Mouse (Mus musculus): ENCODE results near the gene Tesmin. TPM values are rescaled to one million over a fixed set of nuclear protein-coding genes. Genes with fewer than 3 reads are reported as not detected.

Gene Tesmin
- polyA plus RNA-seq, 1 experiment from 2014 or later: 0.51 TPM

GRCm38 (mm10) chr19:3378614-3379013 lies 10.0 kb upstream of the Tesmin start:
- Histone ChIP-seq H3K4me2 (ENCODE audit: low read depth, low read length) (no peak overlapping the region), H3K4me3 (ENCODE audit: low read length) (no peak overlapping the region), H3K36me3 (ENCODE audit: control insufficient read depth, insufficient read depth, low read length) (peaks cover 15% of the 10 kb centered on the region), H3K9me3 (ENCODE audit: control insufficient read depth, low read length) (no peaks in the 10 kb centered on the region), H3K27ac (ENCODE audit: low read length) (no peak overlapping the region), H3K4me1 (replicated peaks; ENCODE audit: control insufficient read depth, insufficient read depth, low read length) (no peaks in the 10 kb centered on the region), H3K9ac (ENCODE audit: low read length) (no peak overlapping the region), H3K27me3 (ENCODE audit: control insufficient read depth, insufficient read depth, low read depth, low read length) (no peaks in the 10 kb centered on the region)
- ATAC-seq (ENCODE audit: low read depth): no peak
- WGBS: 92% methylated on average over 3 of the region's 3 CpGs

GRCm38 (mm10) chr19:3388061-3388460 lies 596 bp upstream of the Tesmin start:
- no peaks in the 10 kb centered on the region for H3K27me3 ChIP-seq (ENCODE audit: control insufficient read depth, insufficient read depth, low read depth, low read length)
- peaks cover 6% of the 10 kb centered on the region for H3K4me1 ChIP-seq (replicated peaks; ENCODE audit: control insufficient read depth, insufficient read depth, low read length)
- 0 out of 2 replicates have a peak, but pooled peaks cover 6% of the 10 kb centered on the region for H3K36me3 ChIP-seq (ENCODE audit: control insufficient read depth, insufficient read depth, low read length)
- no peak overlapping the region for H3K27ac ChIP-seq (ENCODE audit: low read length)
- no peak overlapping the region for H3K9ac ChIP-seq (ENCODE audit: low read length)
- H3K4me3 ChIP-seq (ENCODE audit: low read length): no peak overlapping the region
- no peak for ATAC-seq (ENCODE audit: low read depth)
- no peak overlapping the region for H3K4me2 ChIP-seq (ENCODE audit: low read depth, low read length)
- peaks cover 4% of the 10 kb centered on the region; the same call in 1 of the 2 replicates for H3K9me3 ChIP-seq (ENCODE audit: control insufficient read depth, low read length)
- WGBS: 65% methylated on average over 6 of the region's 6 CpGs

- 0 out of 2 replicates have a peak, but pooled peaks cover 4% of the 10 kb centered on the region for H3K36me3 ChIP-seq (ENCODE audit: control insufficient read depth, insufficient read depth, low read length)
- peaks cover 6% of the 10 kb centered on the region for H3K4me1 ChIP-seq (replicated peaks; ENCODE audit: control insufficient read depth, insufficient read depth, low read length)
- WGBS: 1% methylated on average over 39 of the region's 43 CpGs
- no peaks in the 10 kb centered on the region for H3K27me3 ChIP-seq (ENCODE audit: control insufficient read depth, insufficient read depth, low read depth, low read length)
- peak overlapping the region; percentile 68 for H3K9ac ChIP-seq (ENCODE audit: low read length)
- H3K27ac ChIP-seq (ENCODE audit: low read length): no peak overlapping the region
- ATAC-seq (ENCODE audit: low read depth): peak; percentile 96
- H3K4me3 ChIP-seq (ENCODE audit: low read length): peak overlapping the region; percentile 54
- peak overlapping the region; percentile 97 for H3K4me2 ChIP-seq (ENCODE audit: low read depth, low read length)
- peaks cover 4% of the 10 kb centered on the region; the same call in 1 of the 2 replicates for H3K9me3 ChIP-seq (ENCODE audit: control insufficient read depth, low read length)
These were observed 432 bp downstream of the Tesmin start for GRCm38 (mm10) chr19:3389089-3389488.

- no peak overlapping the region for H3K27ac ChIP-seq (ENCODE audit: low read length)
- H3K4me3 ChIP-seq (ENCODE audit: low read length): no peak overlapping the region
- no peaks in the 10 kb centered on the region for H3K27me3 ChIP-seq (ENCODE audit: control insufficient read depth, insufficient read depth, low read depth, low read length)
- peaks cover 4% of the 10 kb centered on the region; the same call in 1 of the 2 replicates for H3K9me3 ChIP-seq (ENCODE audit: control insufficient read depth, low read length)
- peaks cover 6% of the 10 kb centered on the region for H3K4me1 ChIP-seq (replicated peaks; ENCODE audit: control insufficient read depth, insufficient read depth, low read length)
- no peaks in the 10 kb centered on the region for H3K36me3 ChIP-seq (ENCODE audit: control insufficient read depth, insufficient read depth, low read length)
- H3K4me2 ChIP-seq (ENCODE audit: low read depth, low read length): no peak overlapping the region
- ATAC-seq (ENCODE audit: low read depth): no peak
- no peak overlapping the region for H3K9ac ChIP-seq (ENCODE audit: low read length)
- WGBS: 36% methylated on average over 1 of the region's 1 CpGs
These were observed 3.7 kb downstream of the Tesmin start for GRCm38 (mm10) chr19:3392384-3392783.

GRCm38 (mm10) chr19:3394216-3394615 lies 5.6 kb downstream of the Tesmin start:
- Histone ChIP-seq H3K4me2 (ENCODE audit: low read depth, low read length) (no peak overlapping the region), H3K4me1 (replicated peaks; ENCODE audit: control insufficient read depth, insufficient read depth, low read length) (peaks cover 2% of the 10 kb centered on the region; the same call in 1 of the 2 replicates), H3K27me3 (ENCODE audit: control insufficient read depth, insufficient read depth, low read depth, low read length) (no peaks in the 10 kb centered on the region), H3K9me3 (ENCODE audit: control insufficient read depth, low read length) (peaks cover 4% of the 10 kb centered on the region; the same call in 1 of the 2 replicates), H3K27ac (ENCODE audit: low read length) (no peak overlapping the region), H3K9ac (ENCODE audit: low read length) (no peak overlapping the region), H3K4me3 (ENCODE audit: low read length) (no peak overlapping the region), H3K36me3 (ENCODE audit: control insufficient read depth, insufficient read depth, low read length) (no peaks in the 10 kb centered on the region)
- no peak for ATAC-seq (ENCODE audit: low read depth)
- WGBS: 74% methylated on average over 3 of the region's 3 CpGs

GRCm38 (mm10) chr19:3400057-3400456 lies 11.4 kb downstream of the Tesmin start:
- H3K4me2 ChIP-seq (ENCODE audit: low read depth, low read length): no peak overlapping the region
- no peaks in the 10 kb centered on the region for H3K9me3 ChIP-seq (ENCODE audit: control insufficient read depth, low read length)
- H3K4me3 ChIP-seq (ENCODE audit: low read length): no peak overlapping the region
- no peak overlapping the region for H3K9ac ChIP-seq (ENCODE audit: low read length)
- no peaks in the 10 kb centered on the region for H3K27me3 ChIP-seq (ENCODE audit: control insufficient read depth, insufficient read depth, low read depth, low read length)
- no peaks in the 10 kb centered on the region for H3K36me3 ChIP-seq (ENCODE audit: control insufficient read depth, insufficient read depth, low read length)
- no peak for ATAC-seq (ENCODE audit: low read depth)
- WGBS: 81% methylated on average over 4 of the region's 4 CpGs
- no peaks in the 10 kb centered on the region for H3K4me1 ChIP-seq (replicated peaks; ENCODE audit: control insufficient read depth, insufficient read depth, low read length)
- no peak overlapping the region for H3K27ac ChIP-seq (ENCODE audit: low read length)

- no peak overlapping the region for H3K4me2 ChIP-seq (ENCODE audit: low read depth, low read length)
- H3K27ac ChIP-seq (ENCODE audit: low read length): no peak overlapping the region
- H3K4me1 ChIP-seq (replicated peaks; ENCODE audit: control insufficient read depth, insufficient read depth, low read length): no peaks in the 10 kb centered on the region
- ATAC-seq (ENCODE audit: low read depth): no peak
- H3K27me3 ChIP-seq (ENCODE audit: control insufficient read depth, insufficient read depth, low read depth, low read length): no peaks in the 10 kb centered on the region
- no peaks in the 10 kb centered on the region for H3K36me3 ChIP-seq (ENCODE audit: control insufficient read depth, insufficient read depth, low read length)
- H3K4me3 ChIP-seq (ENCODE audit: low read length): no peak overlapping the region
- H3K9ac ChIP-seq (ENCODE audit: low read length): no peak overlapping the region
- WGBS: 72% methylated on average over 7 of the region's 7 CpGs
- H3K9me3 ChIP-seq (ENCODE audit: control insufficient read depth, low read length): no peaks in the 10 kb centered on the region
These were observed 12.8 kb downstream of the Tesmin start for GRCm38 (mm10) chr19:3401504-3401903.

GRCm38 (mm10) chr19:3401943-3402342 lies 13.3 kb downstream of the Tesmin start:
- no peaks in the 10 kb centered on the region for H3K4me1 ChIP-seq (replicated peaks; ENCODE audit: control insufficient read depth, insufficient read depth, low read length)
- no peak overlapping the region for H3K9ac ChIP-seq (ENCODE audit: low read length)
- ATAC-seq (ENCODE audit: low read depth): no peak
- no peak overlapping the region for H3K4me3 ChIP-seq (ENCODE audit: low read length)
- H3K36me3 ChIP-seq (ENCODE audit: control insufficient read depth, insufficient read depth, low read length): no peaks in the 10 kb centered on the region
- no peak overlapping the region for H3K27ac ChIP-seq (ENCODE audit: low read length)
- no peaks in the 10 kb centered on the region for H3K27me3 ChIP-seq (ENCODE audit: control insufficient read depth, insufficient read depth, low read depth, low read length)
- no peak overlapping the region for H3K4me2 ChIP-seq (ENCODE audit: low read depth, low read length)
- no peaks in the 10 kb centered on the region for H3K9me3 ChIP-seq (ENCODE audit: control insufficient read depth, low read length)
- 43% methylated on average over 7 of the region's 7 CpGs for WGBS

- Histone ChIP-seq H3K4me3 (ENCODE audit: low read length) (no peak overlapping the region), H3K9ac (ENCODE audit: low read length) (no peak overlapping the region), H3K27me3 (ENCODE audit: control insufficient read depth, insufficient read depth, low read depth, low read length) (no peaks in the 10 kb centered on the region), H3K27ac (ENCODE audit: low read length) (no peak overlapping the region), H3K4me1 (replicated peaks; ENCODE audit: control insufficient read depth, insufficient read depth, low read length) (no peaks in the 10 kb centered on the region), H3K36me3 (ENCODE audit: control insufficient read depth, insufficient read depth, low read length) (no peaks in the 10 kb centered on the region), H3K4me2 (ENCODE audit: low read depth, low read length) (no peak overlapping the region), H3K9me3 (ENCODE audit: control insufficient read depth, low read length) (no peaks in the 10 kb centered on the region)
- no peak for ATAC-seq (ENCODE audit: low read depth)
- WGBS: 75% methylated on average over 6 of the region's 6 CpGs
These were observed 13.7 kb downstream of the Tesmin start for GRCm38 (mm10) chr19:3402390-3402789.

- no peak overlapping the region for H3K4me3 ChIP-seq (ENCODE audit: low read length)
- H3K9me3 ChIP-seq (ENCODE audit: control insufficient read depth, low read length): no peaks in the 10 kb centered on the region
- no peak for ATAC-seq (ENCODE audit: low read depth)
- H3K4me2 ChIP-seq (ENCODE audit: low read depth, low read length): no peak overlapping the region
- H3K4me1 ChIP-seq (replicated peaks; ENCODE audit: control insufficient read depth, insufficient read depth, low read length): no peaks in the 10 kb centered on the region
- no peaks in the 10 kb centered on the region for H3K36me3 ChIP-seq (ENCODE audit: control insufficient read depth, insufficient read depth, low read length)
- no peak overlapping the region for H3K9ac ChIP-seq (ENCODE audit: low read length)
- H3K27ac ChIP-seq (ENCODE audit: low read length): no peak overlapping the region
- whole genome bisulfite sequencing: 78% methylated on average over 7 of the region's 7 CpGs
- no peaks in the 10 kb centered on the region for H3K27me3 ChIP-seq (ENCODE audit: control insufficient read depth, insufficient read depth, low read depth, low read length)
These were observed 15.4 kb downstream of the Tesmin start for GRCm38 (mm10) chr19:3404030-3404429.

Data from lung, embryonic 16.5 days (tissue).